Mouse (Mus musculus) frontal cortex, postnatal 25 days (tissue): ENCODE results near the gene Abca14.
"Not testable (repeated sequence)": the region's sequence is repeated elsewhere in the genome, so short reads cannot be mapped to it uniquely, and the experiment has no call there.

Source experiments
- DNase-seq, 2 experiments: peaks; one replicate each; pipeline ENCODE4 v3.0.0; 2022; ENCODE audit warnings: low spot score in 2 of 2

Gene Abca14

DNA sequence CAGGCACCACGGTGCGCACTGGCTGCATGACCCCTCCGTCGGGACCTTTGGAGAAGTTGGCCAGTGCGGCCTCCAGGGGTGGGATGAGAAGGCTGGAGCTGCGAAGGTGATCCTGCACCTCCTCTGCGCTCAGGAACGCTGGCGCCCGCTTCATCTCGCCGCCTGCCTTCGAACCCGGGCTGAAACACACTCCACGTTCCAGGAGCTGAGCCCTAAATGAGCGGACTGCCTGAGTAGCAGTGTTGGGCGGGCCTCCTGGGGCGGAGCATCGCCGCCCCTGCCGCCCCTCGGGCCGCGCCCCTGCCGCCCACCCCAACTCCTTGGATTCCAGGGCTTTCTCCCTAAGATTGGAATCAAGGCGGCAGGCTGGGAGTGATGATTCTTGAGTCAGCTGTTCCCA, 2.0 kb upstream of the Abca14 start, which contains the start of gene Crym:
Crym (minus strand) TSS at position 341 of the 400 bp plus-strand sequence.
- no peak for DNase-seq

DNA sequence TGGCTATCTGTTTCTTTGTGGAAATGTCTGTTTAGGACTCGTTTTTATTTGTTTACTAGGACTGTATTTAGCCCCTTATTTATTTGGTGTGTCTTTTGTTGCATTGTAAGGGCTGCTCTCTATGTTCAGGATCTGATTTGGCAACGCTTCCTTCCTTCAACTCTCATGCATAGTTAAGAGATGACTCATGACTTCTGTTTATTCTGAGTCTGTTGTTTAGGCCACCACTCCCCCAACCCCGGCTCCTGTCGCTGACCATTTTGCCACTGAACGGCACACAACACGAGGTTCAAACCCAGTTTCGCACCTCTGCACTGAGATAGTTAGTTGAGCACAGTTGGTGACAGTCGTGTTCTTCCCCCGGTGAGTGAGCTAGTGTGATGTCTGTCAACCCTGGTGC, 2.2 kb downstream of the Abca14 start:
- no peak for DNase-seq

DNA sequence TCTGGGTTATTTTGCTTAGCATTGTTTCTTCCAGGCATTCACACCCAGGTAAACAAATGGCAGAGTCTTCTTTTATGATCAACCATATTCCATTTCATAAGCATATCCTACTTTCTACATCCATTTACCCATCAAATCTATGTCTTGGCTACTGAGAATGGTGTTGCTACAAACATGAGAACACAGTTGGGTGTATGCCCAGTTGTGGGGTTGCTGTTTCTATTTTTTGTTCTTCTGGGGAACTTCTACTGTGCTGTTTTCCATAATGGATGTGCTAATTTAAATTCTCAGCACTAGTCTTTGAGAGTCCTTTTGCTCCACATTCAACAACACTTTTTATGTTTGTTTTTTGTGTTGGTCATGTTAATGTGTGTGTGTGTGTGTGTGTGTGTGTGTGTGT, 24.8 kb downstream of the Abca14 start:
- DNase-seq, result no peak

DNA sequence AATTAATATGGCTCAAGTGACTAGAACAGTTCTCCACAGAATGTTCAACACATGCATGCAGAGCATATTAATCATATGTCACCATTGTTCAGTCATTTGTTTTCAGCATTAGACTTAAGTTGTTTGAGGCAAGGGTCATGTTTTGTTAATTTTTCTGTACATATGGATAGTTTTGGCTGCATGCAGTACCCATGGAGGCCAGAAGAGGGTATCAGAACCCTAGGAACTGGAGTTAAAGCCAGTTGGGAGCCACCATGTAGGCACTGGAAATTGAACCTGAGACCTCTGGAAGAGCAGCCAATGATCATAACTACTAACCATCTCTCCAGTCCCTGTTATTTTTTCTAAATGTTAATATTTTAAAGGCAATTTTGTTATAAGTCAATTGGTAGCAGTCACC, 37.3 kb downstream of the Abca14 start:
- no peak for DNase-seq

DNA sequence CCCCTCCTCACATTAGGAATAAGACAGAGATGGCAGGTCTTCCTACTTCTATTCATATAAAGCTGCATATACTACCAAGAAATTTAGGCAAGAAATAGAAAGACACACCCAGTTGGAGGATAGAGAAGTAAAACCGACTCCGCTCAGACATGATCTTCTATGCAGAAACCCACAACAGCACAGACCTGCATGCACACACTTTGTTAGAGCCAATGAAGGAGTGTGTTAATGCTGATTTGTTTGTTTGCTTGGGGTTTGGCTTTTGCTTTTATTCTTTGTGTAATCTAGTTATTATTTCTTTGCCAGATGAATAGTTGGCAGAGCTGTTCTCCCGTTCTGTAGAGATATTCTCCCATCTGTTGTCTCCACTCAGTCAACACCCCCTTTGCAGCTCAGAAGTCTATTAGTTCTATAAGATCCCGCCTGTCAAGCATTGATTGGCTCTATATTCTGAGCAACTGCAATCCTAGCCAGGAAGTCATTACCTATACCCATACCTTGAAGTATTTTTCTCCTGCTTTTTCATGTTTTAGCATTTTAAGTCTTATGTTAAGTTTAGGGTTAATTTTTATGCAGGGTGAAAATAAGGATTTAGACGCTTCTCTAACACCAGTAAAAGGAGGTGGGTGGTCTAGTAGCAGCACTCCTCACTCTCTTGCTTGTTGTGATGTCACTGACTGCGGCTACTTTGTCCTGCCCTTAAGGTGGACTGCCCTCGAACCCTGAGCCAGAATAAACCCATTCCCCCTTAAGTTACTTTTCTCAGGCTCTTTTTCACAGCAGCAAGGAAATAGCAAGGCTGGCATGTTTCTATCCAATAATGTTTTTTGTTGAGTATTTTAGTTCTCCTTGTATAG, 67.6 kb downstream of the Abca14 start:
- DNase-seq, result no peak

DNA sequence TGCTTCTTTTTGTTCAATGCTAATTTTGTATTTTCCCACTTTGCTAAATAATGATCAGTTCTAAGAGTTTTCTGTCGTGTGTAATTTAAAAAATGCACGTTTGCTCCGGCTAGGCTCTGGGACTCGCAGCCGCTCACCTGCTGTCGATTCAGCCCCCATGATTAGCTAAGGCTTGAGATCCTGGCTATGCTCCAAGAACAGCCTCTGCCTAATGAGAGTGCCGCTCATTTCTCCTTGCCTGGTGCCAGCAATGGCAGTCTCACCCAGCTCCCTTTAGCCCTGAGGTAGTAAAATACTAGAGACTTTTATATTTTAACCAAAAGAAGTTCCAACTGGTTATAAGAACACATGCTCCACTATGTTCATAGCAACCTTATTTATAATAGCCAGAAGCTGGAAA, 68.3 kb downstream of the Abca14 start:
- no peak for DNase-seq

DNA sequence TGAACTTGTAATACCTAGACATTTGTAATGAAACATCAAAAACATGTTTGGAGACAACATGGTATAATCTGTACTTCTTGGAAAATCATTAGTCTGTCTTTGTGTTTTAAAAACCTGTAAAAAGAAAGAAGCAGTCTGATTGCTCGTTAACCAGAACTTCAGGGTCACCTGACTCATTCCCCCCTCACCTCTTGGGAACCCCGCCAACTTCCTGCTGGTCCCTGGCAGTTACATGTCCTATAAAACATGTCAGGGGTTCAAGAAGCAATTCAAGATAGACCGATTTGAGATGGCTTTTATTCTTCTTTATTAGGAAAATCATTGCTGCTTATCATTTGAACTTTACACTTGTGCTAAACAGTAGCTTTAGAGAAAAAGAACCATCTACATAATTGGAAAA, 81.5 kb downstream of the Abca14 start:
- DNase-seq, result no peak

DNA sequence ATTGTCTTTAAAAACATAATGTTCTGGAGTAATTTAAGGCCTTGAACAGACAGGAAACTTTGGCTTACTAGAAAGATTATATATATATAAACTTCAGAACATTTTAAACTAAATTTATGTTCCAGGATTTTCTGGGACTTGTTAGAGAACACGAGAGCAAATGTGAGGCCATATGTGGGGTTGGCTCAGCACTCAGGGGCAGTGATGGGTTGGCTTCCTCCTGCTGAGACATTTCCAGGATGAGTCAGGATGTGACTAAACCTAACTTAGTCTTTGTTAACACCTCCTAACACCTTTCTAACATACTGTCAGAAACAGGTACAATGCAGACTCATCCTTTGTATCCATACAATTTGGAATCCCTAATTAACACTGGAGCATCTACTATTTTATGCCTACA, 112.3 kb downstream of the Abca14 start:
- DNase-seq, result peak in 1 of 2 experiments; percentile 5

DNA sequence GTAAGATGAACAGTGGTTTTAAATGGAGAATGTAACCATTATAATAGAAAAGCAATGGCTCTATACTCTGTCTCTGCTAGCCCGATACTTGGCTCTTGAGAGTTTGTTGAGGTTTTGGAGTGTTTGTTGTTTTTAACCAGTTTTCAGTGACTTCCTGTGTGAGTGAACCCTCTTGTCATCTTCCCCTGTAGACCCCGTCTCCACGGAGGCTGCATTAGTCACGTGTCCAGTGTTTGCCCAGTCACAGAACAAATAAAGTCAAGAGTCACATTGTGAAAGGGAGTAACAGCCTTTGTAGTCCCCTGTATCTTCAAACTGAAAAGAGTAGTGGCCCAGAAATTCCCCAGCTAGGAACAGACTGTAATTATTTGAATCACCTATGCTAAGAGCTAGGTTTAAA, 119.2 kb downstream of the Abca14 start:
- DNase-seq, result no peak

DNA sequence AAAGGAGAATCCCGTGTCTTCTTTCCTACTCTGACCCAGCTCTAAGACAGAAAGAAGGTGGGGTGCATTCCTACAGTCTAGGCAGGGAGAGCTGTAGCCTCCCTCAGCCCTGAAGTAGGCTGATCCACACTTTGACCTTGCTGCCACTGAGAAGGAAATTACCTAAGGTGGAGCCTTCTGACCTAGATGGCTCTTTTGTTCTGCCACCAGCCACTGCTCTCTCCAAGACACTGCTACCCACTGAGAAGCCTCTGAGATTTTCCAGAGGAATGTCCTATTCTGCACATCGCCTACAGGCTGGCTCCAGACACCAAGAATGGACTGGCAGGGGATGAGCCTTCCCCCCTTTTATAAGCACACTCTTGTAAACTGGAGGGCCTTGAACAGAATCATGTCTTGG, 122.2 kb downstream of the Abca14 start:
- not testable (repeated sequence) for DNase-seq

DNA sequence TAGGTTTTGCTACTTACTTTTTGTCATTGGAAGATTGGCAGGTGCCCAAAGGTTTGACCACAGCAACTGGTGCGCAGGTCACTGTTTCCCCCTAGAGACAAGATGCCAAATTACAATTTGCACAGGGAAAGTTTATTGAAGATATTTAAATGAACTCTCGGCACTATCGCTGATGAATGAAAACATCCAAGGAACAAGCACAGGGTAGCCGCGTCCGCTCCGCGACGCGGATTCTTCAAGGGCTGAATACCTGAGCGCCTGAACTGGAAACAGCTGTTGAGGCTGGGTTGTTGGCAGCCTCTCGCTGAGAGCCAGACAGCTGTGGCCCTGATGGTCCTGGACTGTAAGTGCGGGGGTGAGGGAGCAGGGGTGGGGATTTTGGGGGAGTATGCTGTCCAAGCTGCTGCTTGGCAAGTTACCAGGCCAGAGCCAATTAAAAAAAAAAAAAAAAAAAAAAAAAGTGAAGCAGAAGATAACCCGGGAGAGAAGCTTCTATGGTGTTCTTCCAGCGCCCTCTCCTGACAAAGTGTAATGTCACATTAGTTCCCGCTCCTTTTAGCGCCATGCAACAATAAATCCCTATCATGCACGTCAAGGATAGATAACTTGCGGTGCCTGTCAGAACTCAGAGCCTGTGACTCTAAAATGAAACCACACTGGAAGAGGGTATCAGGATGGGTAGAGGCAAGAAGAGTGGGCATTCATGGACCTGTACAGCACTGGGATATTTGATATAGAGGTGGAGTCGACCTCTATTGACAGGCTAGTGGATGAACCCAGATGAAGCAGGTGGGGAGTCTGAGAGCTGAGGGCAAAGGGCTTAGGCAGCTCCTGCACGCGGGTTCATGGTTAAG, 123.7 kb downstream of the Abca14 start:
- DNase-seq, result peak in 1 of 2 experiments; percentile 17

DNA sequence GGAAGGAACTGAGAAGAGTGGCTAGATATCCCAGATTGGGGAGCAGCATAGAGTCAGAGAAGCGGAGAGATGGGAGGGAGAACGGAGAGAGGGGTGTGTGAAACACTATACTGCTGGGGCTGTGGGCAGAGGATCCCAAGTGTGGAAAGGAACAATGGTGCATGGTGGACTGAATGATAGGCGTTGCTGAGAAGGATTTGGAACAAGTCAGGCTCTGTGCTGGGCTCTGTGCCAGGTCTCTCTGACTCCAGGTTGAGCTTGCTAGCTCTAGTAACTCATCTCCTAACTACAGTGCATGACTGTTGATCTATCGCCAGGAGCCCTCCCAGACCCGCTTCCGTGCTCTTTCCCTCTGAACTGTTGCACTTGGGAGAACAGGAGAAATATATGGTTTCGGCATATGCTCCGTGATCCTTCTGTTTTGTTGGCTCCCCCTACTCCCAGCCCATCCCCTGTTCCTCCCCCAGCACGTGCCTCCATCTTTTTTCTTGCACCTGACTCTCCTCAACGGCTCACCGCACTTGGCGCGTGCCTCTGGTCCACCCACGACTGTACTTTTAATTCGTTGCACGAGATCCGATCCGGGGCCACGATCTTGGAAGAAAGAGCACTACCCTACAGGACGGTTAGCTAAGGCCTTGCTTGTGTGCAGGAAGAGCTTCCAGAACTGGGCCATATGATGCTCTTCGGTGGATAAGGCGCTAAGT, 124.5 kb downstream of the Abca14 start, which contains the start of gene Abca15:
Abca15 (plus strand) TSS at position 584 of the 707 bp plus-strand sequence.
- peak in 1 of 2 experiments; percentile 4 for DNase-seq

DNA sequence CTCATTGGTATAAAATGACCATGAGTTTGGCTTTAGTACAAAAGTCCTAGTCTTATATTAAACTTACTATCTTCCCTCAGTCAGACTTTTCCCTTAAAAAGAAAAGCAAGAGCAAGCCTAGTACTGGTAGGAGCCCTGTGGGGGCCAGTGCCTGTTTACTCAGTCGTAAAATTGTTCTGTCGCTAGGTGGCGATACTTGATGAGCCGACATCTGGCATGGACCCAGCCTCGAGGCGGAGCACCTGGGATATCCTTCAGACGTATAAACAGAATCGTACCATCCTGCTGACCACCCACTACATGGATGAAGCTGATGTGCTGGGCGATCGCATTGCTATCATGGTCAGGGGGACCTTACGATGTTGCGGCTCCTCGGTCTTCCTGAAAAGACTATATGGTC, 157.4 kb downstream of the Abca14 start:
- no peak for DNase-seq
